Mouse (Mus musculus): Measurements from ENCODE around the gene Dlx1. TPM values are rescaled to one million over a fixed set of nuclear protein-coding genes. Genes with fewer than 3 reads are reported as not detected.

The Dlx1 gene
- polyA plus RNA-seq, 1 experiment from 2014 or later = 0.34 TPM

GRCm38 (mm10) chr2:71531990-71532970 is 4.4 kb downstream of the Dlx1 start:
- ATAC-seq (ENCODE audit: low read depth) = no peak
- Histone ChIP-seq H3K27me3 (ENCODE audit: control insufficient read depth, insufficient read depth, low read depth, low read length) (peaks cover 92% of the 10 kb centered on the region), H3K4me1 (replicated peaks; ENCODE audit: control insufficient read depth, insufficient read depth, low read length) (peaks cover 14% of the 10 kb centered on the region), H3K9ac (ENCODE audit: low read length) (no peak overlapping the region), H3K36me3 (ENCODE audit: control insufficient read depth, insufficient read depth, low read length) (no peaks in the 10 kb centered on the region), H3K4me2 (ENCODE audit: low read depth, low read length) (no peak overlapping the region), H3K4me3 (ENCODE audit: low read length) (no peak overlapping the region), H3K27ac (ENCODE audit: low read length) (no peak overlapping the region), H3K9me3 (ENCODE audit: control insufficient read depth, low read length) (no peaks in the 10 kb centered on the region)
- 1% methylated on average over 43 of the region's 43 CpGs for WGBS

- no peak overlapping the region for H3K27ac ChIP-seq (ENCODE audit: low read length)
- no peak overlapping the region for H3K4me3 ChIP-seq (ENCODE audit: low read length)
- peaks cover 14% of the 10 kb centered on the region for H3K4me1 ChIP-seq (replicated peaks; ENCODE audit: control insufficient read depth, insufficient read depth, low read length)
- H3K9me3 ChIP-seq (ENCODE audit: control insufficient read depth, low read length) = no peaks in the 10 kb centered on the region
- no peak for ATAC-seq (ENCODE audit: low read depth)
- WGBS = 9% methylated on average over 5 of the region's 5 CpGs
- H3K9ac ChIP-seq (ENCODE audit: low read length) = no peak overlapping the region
- no peaks in the 10 kb centered on the region for H3K36me3 ChIP-seq (ENCODE audit: control insufficient read depth, insufficient read depth, low read length)
- H3K27me3 ChIP-seq (ENCODE audit: control insufficient read depth, insufficient read depth, low read depth, low read length) = peaks cover 96% of the 10 kb centered on the region
- no peak overlapping the region for H3K4me2 ChIP-seq (ENCODE audit: low read depth, low read length)
These were observed 5.2 kb downstream of the Dlx1 start for GRCm38 (mm10) chr2:71533094-71533493.

GRCm38 (mm10) chr2:71534242-71535052 is 6.5 kb downstream of the Dlx1 start:
- Histone ChIP-seq H3K36me3 (ENCODE audit: control insufficient read depth, insufficient read depth, low read length) (no peaks in the 10 kb centered on the region), H3K9ac (ENCODE audit: low read length) (no peak overlapping the region), H3K4me3 (ENCODE audit: low read length) (no peak overlapping the region), H3K4me1 (replicated peaks; ENCODE audit: control insufficient read depth, insufficient read depth, low read length) (peaks cover 6% of the 10 kb centered on the region; the same call in 1 of the 2 replicates), H3K27me3 (ENCODE audit: control insufficient read depth, insufficient read depth, low read depth, low read length) (peaks cover 96% of the 10 kb centered on the region), H3K4me2 (ENCODE audit: low read depth, low read length) (no peak overlapping the region), H3K27ac (ENCODE audit: low read length) (no peak overlapping the region), H3K9me3 (ENCODE audit: control insufficient read depth, low read length) (no peaks in the 10 kb centered on the region)
- no peak for ATAC-seq (ENCODE audit: low read depth)
- 2% methylated on average over 20 of the region's 20 CpGs for WGBS

GRCm38 (mm10) chr2:71540611-71541417 is 12.9 kb downstream of the Dlx1 start:
- Histone ChIP-seq H3K4me2 (ENCODE audit: low read depth, low read length) (peak overlapping the region; percentile 28), H3K27ac (ENCODE audit: low read length) (no peak overlapping the region), H3K9me3 (ENCODE audit: control insufficient read depth, low read length) (no peaks in the 10 kb centered on the region), H3K27me3 (ENCODE audit: control insufficient read depth, insufficient read depth, low read depth, low read length) (peaks cover 95% of the 10 kb centered on the region), H3K9ac (ENCODE audit: low read length) (no peak overlapping the region), H3K4me3 (ENCODE audit: low read length) (0 out of 2 replicates have a peak overlapping the region, but pooled peaks have one; percentile 16), H3K36me3 (ENCODE audit: control insufficient read depth, insufficient read depth, low read length) (no peaks in the 10 kb centered on the region), H3K4me1 (replicated peaks; ENCODE audit: control insufficient read depth, insufficient read depth, low read length) (peaks cover 10% of the 10 kb centered on the region)
- WGBS = under 1% methylated on average over 40 of the region's 48 CpGs
- ATAC-seq (ENCODE audit: low read depth) = no peak

- no peaks in the 10 kb centered on the region for H3K36me3 ChIP-seq (ENCODE audit: control insufficient read depth, insufficient read depth, low read length)
- ATAC-seq (ENCODE audit: low read depth) = no peak
- no peak overlapping the region for H3K27ac ChIP-seq (ENCODE audit: low read length)
- H3K4me2 ChIP-seq (ENCODE audit: low read depth, low read length) = no peak overlapping the region
- no peak overlapping the region for H3K4me3 ChIP-seq (ENCODE audit: low read length)
- no peak overlapping the region for H3K9ac ChIP-seq (ENCODE audit: low read length)
- H3K4me1 ChIP-seq (replicated peaks; ENCODE audit: control insufficient read depth, insufficient read depth, low read length) = peaks cover 18% of the 10 kb centered on the region
- H3K9me3 ChIP-seq (ENCODE audit: control insufficient read depth, low read length) = no peaks in the 10 kb centered on the region
- H3K27me3 ChIP-seq (ENCODE audit: control insufficient read depth, insufficient read depth, low read depth, low read length) = peaks cover 95% of the 10 kb centered on the region
- WGBS = 4% methylated on average over 32 of the region's 37 CpGs
These were observed 13.7 kb downstream of the Dlx1 start for GRCm38 (mm10) chr2:71541418-71542226.

GRCm38 (mm10) chr2:71542227-71542815 is 14.4 kb downstream of the Dlx1 start:
- Histone ChIP-seq H3K9me3 (ENCODE audit: control insufficient read depth, low read length) (no peaks in the 10 kb centered on the region), H3K9ac (ENCODE audit: low read length) (no peak overlapping the region), H3K27ac (ENCODE audit: low read length) (no peak overlapping the region), H3K4me2 (ENCODE audit: low read depth, low read length) (no peak overlapping the region), H3K4me1 (replicated peaks; ENCODE audit: control insufficient read depth, insufficient read depth, low read length) (peaks cover 22% of the 10 kb centered on the region), H3K4me3 (ENCODE audit: low read length) (no peak overlapping the region), H3K36me3 (ENCODE audit: control insufficient read depth, insufficient read depth, low read length) (no peaks in the 10 kb centered on the region), H3K27me3 (ENCODE audit: control insufficient read depth, insufficient read depth, low read depth, low read length) (peaks cover 95% of the 10 kb centered on the region)
- ATAC-seq (ENCODE audit: low read depth) = no peak
- 5% methylated on average over 11 of the region's 11 CpGs for WGBS

- H3K9me3 ChIP-seq (ENCODE audit: control insufficient read depth, low read length) = no peaks in the 10 kb centered on the region
- H3K9ac ChIP-seq (ENCODE audit: low read length) = no peak overlapping the region
- H3K4me3 ChIP-seq (ENCODE audit: low read length) = peak overlapping the region; percentile 10; the same call in 1 of the 2 replicates
- H3K27ac ChIP-seq (ENCODE audit: low read length) = no peak overlapping the region
- no peaks in the 10 kb centered on the region for H3K36me3 ChIP-seq (ENCODE audit: control insufficient read depth, insufficient read depth, low read length)
- peaks cover 22% of the 10 kb centered on the region for H3K4me1 ChIP-seq (replicated peaks; ENCODE audit: control insufficient read depth, insufficient read depth, low read length)
- peak; percentile 64; the same call in 1 of the 2 replicates for ATAC-seq (ENCODE audit: low read depth)
- H3K4me2 ChIP-seq (ENCODE audit: low read depth, low read length) = peak overlapping the region; percentile 31; the same call in 1 of the 2 replicates
- peaks cover 90% of the 10 kb centered on the region for H3K27me3 ChIP-seq (ENCODE audit: control insufficient read depth, insufficient read depth, low read depth, low read length)
- 0% methylated on average over 28 of the region's 30 CpGs for WGBS
These were observed 14.9 kb downstream of the Dlx1 start for GRCm38 (mm10) chr2:71542816-71543301.

GRCm38 (mm10) chr2:71543531-71543930 is 15.6 kb downstream of the Dlx1 start:
- Histone ChIP-seq H3K4me1 (replicated peaks; ENCODE audit: control insufficient read depth, insufficient read depth, low read length) (peaks cover 22% of the 10 kb centered on the region), H3K9me3 (ENCODE audit: control insufficient read depth, low read length) (no peaks in the 10 kb centered on the region), H3K27ac (ENCODE audit: low read length) (no peak overlapping the region), H3K27me3 (ENCODE audit: control insufficient read depth, insufficient read depth, low read depth, low read length) (peaks cover 90% of the 10 kb centered on the region), H3K36me3 (ENCODE audit: control insufficient read depth, insufficient read depth, low read length) (no peaks in the 10 kb centered on the region), H3K9ac (ENCODE audit: low read length) (no peak overlapping the region), H3K4me3 (ENCODE audit: low read length) (no peak overlapping the region), H3K4me2 (ENCODE audit: low read depth, low read length) (no peak overlapping the region)
- 3% methylated on average over 9 of the region's 9 CpGs for WGBS
- ATAC-seq (ENCODE audit: low read depth) = no peak
